Mouse (Mus musculus) ES-CJ7 (cell line): ENCODE measurements around the gene Miip.
"Not testable (repeated sequence)": the region's sequence is repeated elsewhere in the genome, so short reads cannot be mapped to it uniquely, and the experiment has no call there.

Source experiments
- DNase-seq: peaks from one replicate; pipeline ENCODE4 v3.0.0; 2011; ENCODE audit warnings: low read depth, low spot score

The Miip gene

GRCm38 (mm10) chr4:147869238-147869637 lies 622 bp upstream of the Miip start:
- no peak for DNase-seq

- no peak for DNase-seq
Observed at GRCm38 (mm10) chr4:147867563-147868449, 810 bp downstream of the Miip start.

GRCm38 (mm10) chr4:147866793-147867192 lies 1.8 kb downstream of the Miip start:
- not testable (repeated sequence) for DNase-seq

DNA sequence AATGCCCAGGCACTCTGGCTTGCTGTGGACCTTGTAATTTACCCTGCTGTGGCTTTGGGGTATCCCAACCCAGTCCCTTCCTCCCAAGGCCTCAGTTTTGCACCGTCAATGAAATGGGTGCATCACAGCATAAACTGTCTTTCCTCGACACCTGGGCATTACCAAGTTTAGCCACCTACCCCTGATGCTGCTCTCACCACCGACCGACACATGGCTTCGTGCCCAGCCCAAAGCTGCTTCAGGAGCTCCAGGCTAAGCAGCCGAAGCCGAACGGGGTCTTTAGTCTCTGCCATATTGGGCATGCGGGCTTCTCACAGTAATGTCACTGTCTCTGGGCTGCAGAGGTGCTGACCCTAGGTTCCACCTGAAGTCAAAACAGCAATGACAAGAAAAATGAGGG lies 2.6 kb downstream of the Miip start:
- DNase-seq: no peak

- no peak for DNase-seq
Observed at GRCm38 (mm10) chr4:147865651-147866050, 3.0 kb downstream of the Miip start.

DNA sequence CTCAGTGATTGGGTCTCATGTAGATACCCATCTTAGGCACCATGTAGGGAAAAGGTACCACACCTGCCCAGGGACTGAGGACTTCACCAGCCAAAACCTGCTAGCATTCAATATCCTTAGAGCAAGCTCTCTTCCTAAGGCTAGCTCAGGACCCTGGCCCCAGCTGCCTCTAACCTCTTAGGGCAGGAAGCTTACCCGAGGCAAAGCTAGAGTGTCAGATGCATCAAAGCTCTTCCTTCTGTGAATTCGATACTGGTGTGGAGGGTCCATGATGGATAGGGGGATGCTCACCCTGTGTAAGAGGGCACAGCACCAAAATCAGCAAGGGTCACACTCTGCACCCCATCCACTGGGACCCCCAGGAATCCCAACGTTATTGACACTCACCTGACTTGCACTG lies 6.6 kb downstream of the Miip start:
- no peak for DNase-seq

- DNase-seq: no peak
Observed at GRCm38 (mm10) chr4:147850776-147851175, 17.8 kb downstream of the Miip start.

- DNase-seq: no peak
Observed at GRCm38 (mm10) chr4:147848584-147848991, 20.0 kb downstream of the Miip start.

DNA sequence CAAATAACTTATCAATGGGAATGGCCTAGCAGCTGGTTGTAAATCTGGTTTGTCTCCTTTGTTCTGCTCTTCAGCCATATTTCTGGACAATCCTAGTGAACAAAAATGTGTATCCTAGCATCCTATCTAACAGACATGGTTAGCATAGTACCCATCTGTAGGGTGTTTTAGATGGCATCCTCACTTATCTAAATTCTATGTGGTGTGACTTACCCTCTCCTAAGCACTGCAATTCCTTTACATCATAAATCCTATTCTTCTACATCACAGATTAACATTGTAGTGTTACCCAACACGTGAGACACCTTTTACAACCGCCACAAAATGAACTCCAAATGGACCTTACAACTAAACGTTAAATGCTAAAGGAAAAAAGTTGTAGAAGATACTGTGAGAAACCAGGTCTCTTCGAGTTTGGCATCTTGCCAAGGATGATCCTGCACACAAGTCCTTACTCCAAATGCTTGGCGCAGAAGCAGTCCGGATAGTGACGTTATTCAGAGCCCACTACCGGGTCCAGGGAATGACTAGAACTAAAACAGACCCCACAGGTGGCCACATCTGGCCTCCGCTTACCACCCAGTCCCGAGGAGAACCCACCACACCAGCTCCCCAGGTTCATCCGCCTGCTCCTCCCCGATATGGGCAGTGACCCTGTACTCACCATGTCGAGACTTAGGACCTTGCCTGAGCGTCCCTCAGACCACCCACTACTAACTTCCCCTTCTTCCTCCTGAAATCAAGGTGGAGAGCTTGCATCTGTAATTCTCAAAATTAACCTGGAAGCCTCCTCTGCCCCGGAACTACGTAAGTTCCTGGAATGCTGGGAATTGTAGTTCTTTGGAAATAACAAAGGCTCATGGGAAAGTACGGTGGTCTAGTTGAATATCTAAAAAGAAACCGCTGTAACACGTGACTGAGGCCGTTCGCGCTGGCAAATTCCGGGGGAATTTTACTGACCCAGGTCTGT lies 20.7 kb downstream of the Miip start, which contains the start of gene Zfp933:
Gene Zfp933, minus strand, starts transcription at position 753 of the 970 bp plus-strand sequence.
- peak; percentile 91 for DNase-seq

GRCm38 (mm10) chr4:147842871-147843270 lies 25.7 kb downstream of the Miip start:
- no peak for DNase-seq

DNA sequence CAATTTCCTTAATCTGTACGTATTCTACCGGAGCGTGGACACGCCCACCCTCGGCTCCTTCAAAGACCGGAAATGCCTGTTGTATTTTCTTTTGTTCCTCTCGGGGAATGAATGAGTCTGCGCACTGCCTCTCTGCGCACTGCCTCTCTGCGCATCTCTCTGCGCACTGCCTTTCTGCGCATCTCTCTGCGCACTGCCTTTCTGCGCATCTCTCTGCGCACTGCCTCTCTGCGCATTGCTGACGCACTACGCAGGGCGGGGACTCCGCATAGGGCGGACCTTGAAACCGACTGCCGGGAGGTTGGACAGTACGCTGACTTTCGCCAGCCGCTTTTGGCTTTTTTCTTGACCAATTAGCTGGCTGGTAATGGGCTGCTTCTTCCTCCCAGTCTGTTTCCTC lies 29.3 kb downstream of the Miip start:
- DNase-seq: not testable (repeated sequence)

GRCm38 (mm10) chr4:147824389-147824788 lies 44.2 kb downstream of the Miip start:
- DNase-seq: no peak

GRCm38 (mm10) chr4:147821414-147821813 lies 47.2 kb downstream of the Miip start:
- DNase-seq: not testable (repeated sequence)

DNA sequence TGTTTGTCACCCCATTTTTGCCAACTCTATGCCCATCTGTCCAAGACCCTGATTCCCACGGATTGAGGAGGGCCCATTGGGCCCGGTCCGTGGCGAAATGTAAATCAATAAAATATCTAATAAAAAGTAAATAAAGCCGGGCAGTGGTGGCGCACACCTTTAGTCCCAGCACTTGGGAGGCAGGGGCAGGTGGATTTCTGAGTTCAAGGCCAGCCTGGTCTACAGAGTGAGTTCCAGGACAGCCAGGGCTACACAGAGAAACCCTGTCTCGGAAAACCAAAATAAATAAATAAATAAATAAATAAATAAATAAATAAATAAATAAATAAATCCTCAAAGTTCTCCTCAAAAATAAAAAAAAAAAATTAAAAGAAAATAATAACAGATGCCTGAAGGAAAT lies 49.0 kb downstream of the Miip start:
- DNase-seq: not testable (repeated sequence)

DNA sequence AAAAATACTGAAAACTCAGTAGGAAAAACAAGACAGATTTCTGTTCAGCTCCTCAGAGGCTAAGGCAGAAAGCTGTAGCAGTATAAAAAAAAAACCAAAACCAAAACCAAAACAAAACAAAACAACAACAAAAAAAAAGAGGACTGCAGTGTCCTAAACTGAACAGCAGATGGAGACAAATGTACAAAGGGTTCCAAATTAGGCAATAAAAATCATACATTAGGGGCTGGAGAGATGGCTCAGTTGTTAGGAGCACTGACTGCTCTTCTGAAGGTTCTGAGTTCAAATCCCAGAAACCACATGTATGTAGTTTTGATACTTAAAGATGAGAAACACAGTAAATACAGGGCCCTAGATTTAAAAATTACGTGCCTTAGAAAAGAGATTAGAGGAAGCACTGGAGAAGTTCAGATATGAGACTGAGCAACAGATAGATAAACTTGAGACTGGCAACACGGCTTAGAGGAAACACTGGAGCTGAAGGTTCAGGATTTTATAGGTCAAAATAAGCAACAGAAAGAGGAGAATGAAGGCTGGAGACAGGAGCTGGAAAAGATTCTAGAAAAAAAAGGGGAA lies 53.9 kb downstream of the Miip start:
- no peak for DNase-seq

- DNase-seq: no peak
Observed at GRCm38 (mm10) chr4:147813249-147813765, 55.3 kb downstream of the Miip start.
